Mouse (Mus musculus) heart, postnatal 10 days (tissue): ENCODE measurements around the gene Golgb1. TPM values are rescaled to one million over a fixed set of nuclear protein-coding genes. Genes with fewer than 3 reads are reported as not detected.

ENCODE experiments used
- DNase-seq, 2 experiments: peaks; one replicate each; pipeline ENCODE4 v3.0.0; 2021
- intact Hi-C: fragments of 180-260 bp; cut with DNase I; formaldehyde crosslinking; loops from one replicate; pipeline ENCODE4 v1.15.1; 2025
- total RNA-seq, 2 experiments: library from RNA; stranded (reverse); gene quantifications; 2 replicates each; pipeline ENCODE4 v1.2.3; 2021

The Golgb1 gene
- total RNA-seq, 2 experiments from 2014 or later: 38.8 to 39.5 TPM

- intact Hi-C loops: no loop called here
- no peak for DNase-seq
Observed at GRCm38 (mm10) chr16:36935814-36936213, 60.9 kb downstream of the Golgb1 start.

- intact Hi-C loops: no loop called here
- peak; percentile 32 to 34 for DNase-seq
Observed at GRCm38 (mm10) chr16:36941137-36941727, 66.3 kb downstream of the Golgb1 start.

GRCm38 (mm10) chr16:36941895-36942294 lies 67.0 kb downstream of the Golgb1 start:
- intact Hi-C loops: no loop called here
- peak in 1 of 2 experiments; percentile 26 for DNase-seq

- intact Hi-C loops: no loop called here
- no peak for DNase-seq
Observed at GRCm38 (mm10) chr16:36943591-36943990, 68.7 kb downstream of the Golgb1 start.

DNA sequence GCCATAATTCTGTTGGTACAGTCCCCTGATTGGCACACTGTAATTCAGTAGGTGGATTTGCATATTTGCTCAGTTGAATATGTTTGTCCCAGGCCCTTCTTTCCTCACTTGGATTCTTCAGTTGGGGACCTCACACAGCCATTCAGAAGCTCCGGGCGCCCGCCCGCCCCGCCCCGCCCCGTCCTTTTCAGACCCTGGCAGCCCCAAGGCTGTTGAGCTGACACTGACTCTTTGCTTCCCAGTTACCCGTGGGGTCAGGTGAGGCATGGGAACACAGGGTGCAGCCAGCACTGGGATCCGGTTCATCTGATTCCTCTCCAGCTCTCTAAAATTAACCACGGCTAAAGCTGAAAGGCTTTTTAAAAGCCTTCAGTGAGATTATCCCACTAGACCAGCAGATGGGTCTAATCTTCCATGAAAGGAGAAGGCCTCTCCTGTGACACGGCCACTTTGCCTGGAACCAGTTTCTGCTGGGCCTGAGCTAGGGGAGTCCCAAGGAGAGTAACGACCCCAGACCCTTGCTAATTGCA lies 70.0 kb downstream of the Golgb1 start:
- intact Hi-C loops: loop anchor here (2.0 to 5.0 kb wide), 2 partner anchors 42 to 64 kb away; no protein-coding TSS in a partner anchor
- DNase-seq: peak; percentile 77 to 78

- intact Hi-C loops: loop anchor here (5.0 kb wide), 1 partner anchor 41 kb away; no protein-coding TSS in a partner anchor
- DNase-seq: no peak
Observed at GRCm38 (mm10) chr16:36946459-36947159, 71.7 kb downstream of the Golgb1 start.

- intact Hi-C loops: loop anchor here (5.0 kb wide), 1 partner anchor 40 kb away; no protein-coding TSS in a partner anchor
Observed at GRCm38 (mm10) chr16:36947646-36948197, 72.8 kb downstream of the Golgb1 start.

GRCm38 (mm10) chr16:36949614-36950336 lies 74.8 kb downstream of the Golgb1 start:
- intact Hi-C loops: loop anchor here (5.0 kb wide), 1 partner anchor 38 kb away; no protein-coding TSS in a partner anchor

More at GRCm38 (mm10) chr16:36947646-36948197, 72.8 kb downstream of the Golgb1 start:
- DNase-seq: no peak

GRCm38 (mm10) chr16:36951029-36951428 lies 76.1 kb downstream of the Golgb1 start:
- intact Hi-C loops: no loop called here
- no peak for DNase-seq

More at GRCm38 (mm10) chr16:36949614-36950336, 74.8 kb downstream of the Golgb1 start:
- no peak for DNase-seq

DNA sequence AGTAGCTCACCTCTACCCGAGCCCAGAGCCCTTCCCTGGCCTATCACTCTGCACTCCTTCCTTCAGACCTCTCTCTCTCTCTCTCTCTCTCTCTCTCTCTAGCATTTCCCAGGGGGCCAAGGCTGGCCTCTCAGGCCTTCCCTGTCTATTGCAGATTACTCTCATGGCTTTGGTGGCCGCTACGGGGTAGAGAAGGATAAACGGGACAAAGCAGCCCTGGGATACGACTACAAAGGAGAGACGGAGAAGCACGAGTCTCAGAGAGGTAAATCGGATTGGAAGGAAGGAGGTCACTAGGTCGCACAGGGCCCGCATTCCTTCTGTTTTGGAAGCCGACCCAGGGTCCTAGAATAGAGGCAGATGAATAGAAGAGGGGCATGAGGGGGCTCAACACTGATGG lies 80.2 kb downstream of the Golgb1 start:
- intact Hi-C loops: no loop called here
- no peak for DNase-seq

DNA sequence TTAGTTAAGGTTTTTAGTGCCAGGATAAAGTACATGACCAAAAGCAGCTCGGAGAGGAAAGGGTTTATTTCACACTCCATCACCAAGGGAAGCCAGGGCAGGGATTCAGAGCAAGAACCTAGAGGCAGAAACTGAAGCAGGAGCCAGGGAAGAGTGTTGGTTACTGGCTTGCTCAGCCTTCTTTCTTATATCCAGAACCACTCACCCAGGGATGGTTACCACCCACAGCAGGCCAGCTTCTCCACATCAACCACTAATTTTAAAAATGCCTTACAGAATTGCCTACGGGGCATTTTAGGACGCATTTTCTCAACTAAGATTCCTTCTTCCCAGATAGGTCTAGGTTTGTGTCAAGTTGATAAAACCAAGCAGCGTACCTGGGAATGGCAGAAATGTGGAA lies 88.5 kb downstream of the Golgb1 start:
- no peak for DNase-seq
- intact Hi-C loops: no loop called here

GRCm38 (mm10) chr16:36979127-36979526 lies 104.2 kb downstream of the Golgb1 start:
- intact Hi-C loops: no loop called here
- no peak for DNase-seq

Other genes starting within 250 kb of the Golgb1 start
- gene Cd86, start 209.1 kb upstream of the Golgb1 start, total RNA-seq: 1 to 10 TPM in 1 of 2 experiments, under 1 TPM in 1; 0.77 to 1.9 TPM
- gene Ildr1, start 181.2 kb upstream of the Golgb1 start, total RNA-seq: not detected
- gene Slc15a2, start 90.2 kb upstream of the Golgb1 start, total RNA-seq: 1 to 10 TPM; 2.4 to 4.1 TPM
- 10 to 100 TPM; 12.2 to 13.3 TPM for gene Iqcb1, start 46.8 kb upstream of the Golgb1 start, total RNA-seq
- gene Eaf2, start 137 bp upstream of the Golgb1 start, total RNA-seq: under 1 TPM; 0.84 to 0.99 TPM
- 10 to 100 TPM in 1 of 2 experiments, 1 to 10 TPM in 1; 9.9 to 10.2 TPM for gene Hcls1, start 59.8 kb downstream of the Golgb1 start, total RNA-seq
- gene Fbxo40, start 115.3 kb downstream of the Golgb1 start, total RNA-seq: 100 to 1,000 TPM; 129 to 131 TPM
- gene Polq, start 136.6 kb downstream of the Golgb1 start, total RNA-seq: 1 to 10 TPM; 1.8 to 2.2 TPM